Mouse (Mus musculus) layer of hippocampus, postnatal 25 days (tissue): ENCODE measurements around the gene Snx12. TPM values are rescaled to one million over a fixed set of nuclear protein-coding genes. Genes with fewer than 3 reads are reported as not detected.

ENCODE experiments used
- DNase-seq, 2 experiments: peaks; one replicate each; pipeline ENCODE4 v3.0.0; 2022; ENCODE audit warnings: mixed read lengths in 2 of 2, low spot score in 1 of 2; ENCODE audit errors: extremely low spot score in 1 of 2
- total RNA-seq, 2 experiments: library from RNA; stranded (reverse); gene quantifications; 2 replicates each; pipeline ENCODE4 v1.2.3; 2021

Snx12 gene
- total RNA-seq: 10 to 100 TPM; 72.9 to 83.2 TPM

DNA sequence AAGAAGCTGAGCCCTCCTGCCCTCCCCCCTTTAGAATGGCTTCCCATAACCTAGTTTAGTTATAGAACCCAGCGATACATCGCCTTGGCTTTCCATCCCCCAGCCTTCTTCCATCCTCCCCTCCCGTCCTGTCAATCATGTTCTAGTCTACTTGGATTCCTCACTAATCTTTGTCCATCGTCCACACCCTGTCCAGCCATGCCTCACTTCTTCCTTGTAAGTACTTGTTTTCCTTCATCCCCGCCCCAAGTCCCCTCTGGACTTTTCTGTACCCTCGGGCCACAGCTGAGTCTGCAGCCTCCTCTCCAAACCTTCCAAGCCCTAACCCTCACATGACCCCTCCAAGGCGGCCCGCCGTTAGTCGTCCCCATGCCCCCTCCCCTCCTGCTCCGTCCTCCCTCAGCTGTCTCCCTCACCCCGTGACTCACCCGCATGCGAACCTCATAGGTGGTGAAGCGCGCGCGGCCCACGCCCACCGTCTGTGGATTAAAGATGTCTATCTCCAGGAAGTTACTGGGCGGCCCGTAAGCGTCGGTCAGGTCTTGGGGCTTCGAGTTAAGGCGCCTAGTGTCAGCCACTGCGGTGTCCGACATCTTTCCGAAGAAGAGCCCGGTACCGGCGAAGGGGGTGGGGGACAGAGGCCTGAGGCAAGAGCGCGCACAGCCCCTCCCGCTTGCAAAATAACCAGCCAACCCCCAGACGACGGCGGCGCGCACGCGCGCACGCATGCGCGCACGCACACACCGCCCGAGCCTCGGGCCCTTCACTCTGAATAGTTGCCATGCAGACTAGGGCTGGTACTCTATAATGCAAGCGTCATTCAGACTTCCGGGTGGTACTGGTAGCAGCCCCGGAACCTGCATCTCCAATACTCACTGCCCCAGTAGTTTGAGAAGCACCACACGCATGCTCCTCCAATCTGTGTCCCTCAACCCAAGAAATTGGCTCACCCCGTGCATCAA is at the start of gene Snx12:
TSS of gene Snx12 (minus strand) at position 730 of the 962 bp plus-strand sequence.
- DNase-seq: peak; percentile 66 to 72

GRCm38 (mm10) chrX:101268755-101269124 is 46.4 kb upstream of the Snx12 start, which contains the start of gene Gm20489:
Gm20489 (minus strand) TSS chrX:101269023.
- DNase-seq: no peak

DNA sequence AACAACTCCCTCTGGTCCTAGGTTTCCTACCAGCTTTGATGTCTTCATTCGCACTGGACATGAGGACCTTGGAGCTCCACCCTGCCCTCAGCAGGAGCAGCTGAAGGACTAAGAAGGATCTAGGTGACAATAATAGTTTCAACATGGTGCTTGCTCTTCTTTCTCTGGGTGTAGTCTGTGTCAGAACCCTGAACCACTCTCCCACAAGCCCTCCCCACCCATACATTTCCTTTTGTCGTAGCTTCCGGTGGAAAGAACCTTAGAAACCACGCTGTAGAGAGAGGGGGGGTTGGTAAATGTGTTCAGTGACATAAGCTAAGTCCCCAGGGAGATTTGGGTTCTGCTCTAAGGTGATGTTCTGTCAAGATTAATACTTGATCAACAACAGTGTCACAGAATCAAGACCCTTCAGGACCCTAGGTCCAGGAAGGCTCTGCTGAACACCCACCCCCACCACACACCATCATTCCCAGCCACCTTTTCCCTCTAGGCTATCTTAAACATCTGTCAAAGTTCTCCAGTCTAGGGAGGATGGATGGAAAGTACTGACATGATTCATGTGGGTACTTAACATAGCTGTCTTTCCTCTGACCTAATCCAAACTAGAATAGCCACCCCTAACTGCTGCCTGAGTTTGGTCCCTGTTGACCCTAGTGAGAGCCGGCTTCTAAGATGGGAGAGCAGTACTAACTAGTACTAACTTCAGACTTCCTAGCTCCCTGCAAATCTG is 45.8 kb upstream of the Snx12 start, which contains the start of gene Il2rg:
TSS of gene Il2rg (minus strand) at position 231 of the 730 bp plus-strand sequence.
- no peak for DNase-seq

GRCm38 (mm10) chrX:101266631-101267030 is 44.3 kb upstream of the Snx12 start:
- no peak for DNase-seq

DNA sequence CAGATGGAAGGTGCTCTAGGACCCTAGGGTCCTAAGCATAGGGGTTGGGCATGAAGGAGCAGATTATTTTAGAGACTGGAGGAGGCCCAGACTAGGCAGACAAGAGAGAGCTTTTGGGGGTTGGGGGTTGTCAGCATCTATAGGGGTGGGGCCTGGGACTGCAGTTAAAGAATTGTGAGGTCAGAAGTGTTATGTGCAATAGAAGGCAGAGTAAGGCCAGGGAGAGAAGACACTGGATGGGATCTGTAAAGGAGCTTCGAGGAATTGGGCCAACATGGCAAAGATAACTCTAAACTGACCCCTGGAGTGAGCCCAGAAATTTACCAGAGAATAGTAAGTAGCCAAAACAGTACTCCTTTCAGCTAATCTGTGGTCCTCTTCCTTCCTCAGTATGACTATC is 41.5 kb upstream of the Snx12 start, which contains the start of gene Gm614:
TSS of gene Gm614 (minus strand) at position 101 of the 400 bp plus-strand sequence.
- DNase-seq: no peak

DNA sequence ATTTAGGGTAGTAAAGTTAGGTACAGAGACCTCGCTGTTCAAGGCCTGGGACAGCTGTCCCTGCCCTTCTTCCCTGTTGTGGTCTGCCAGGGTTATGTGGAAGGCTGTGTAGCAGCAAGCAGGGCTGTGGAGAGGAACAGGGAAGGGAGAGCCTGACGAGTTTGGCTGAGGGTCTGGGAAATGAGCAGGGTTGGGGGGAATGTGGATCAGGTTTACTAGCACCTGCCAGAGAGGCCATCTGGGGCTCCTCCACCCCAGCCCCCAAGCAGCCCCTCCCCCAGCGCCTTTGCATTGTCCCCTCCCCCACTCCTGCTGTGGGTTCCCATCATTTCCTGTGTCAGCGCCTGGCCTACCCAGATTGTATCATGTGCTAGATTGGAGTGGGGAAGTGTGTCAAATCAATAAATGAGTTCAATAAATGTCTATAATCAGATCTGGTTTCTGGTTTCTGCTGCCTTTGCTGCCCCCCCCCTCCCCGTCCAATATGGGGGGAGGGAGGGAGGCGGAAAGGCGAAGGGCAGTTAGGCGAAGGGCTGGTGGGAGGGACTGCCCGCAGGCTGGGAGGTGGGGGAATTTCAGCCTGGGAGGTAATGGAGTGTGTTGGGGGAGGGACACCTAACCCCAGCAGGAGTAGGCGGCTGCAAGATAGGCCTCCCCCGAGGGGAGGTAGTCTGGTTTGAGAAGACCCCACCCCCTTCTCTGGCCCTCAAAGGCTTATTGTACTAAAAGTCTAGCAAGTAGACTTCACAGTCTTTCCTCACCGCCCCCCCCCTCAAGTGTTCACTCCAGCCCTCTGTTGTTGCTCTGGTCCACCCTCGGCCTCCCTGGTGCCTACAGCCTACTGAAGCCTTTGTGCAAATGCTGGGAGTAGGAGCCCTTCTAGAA is 38.3 kb upstream of the Snx12 start:
- no peak for DNase-seq

DNA sequence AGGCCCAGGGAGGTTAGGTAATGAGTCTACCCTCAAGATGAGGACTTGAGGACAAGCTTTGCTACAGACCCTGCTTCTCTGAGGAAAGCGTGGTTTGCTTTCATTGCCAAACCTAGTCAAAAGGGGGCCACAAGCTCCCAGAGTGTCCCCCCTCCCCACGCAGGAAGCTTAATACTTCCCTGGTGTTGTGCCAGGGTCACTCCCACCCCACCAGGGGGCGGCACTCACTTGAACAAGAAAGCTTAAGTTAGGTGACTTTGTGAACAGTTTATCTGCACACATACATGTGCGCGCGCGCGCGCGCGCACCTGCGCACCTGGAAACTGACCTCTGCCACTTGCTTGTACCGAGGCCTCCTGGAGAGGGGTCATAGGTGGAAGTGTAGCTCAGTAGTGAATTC is 34.2 kb upstream of the Snx12 start:
- no peak for DNase-seq

GRCm38 (mm10) chrX:101254740-101255139 is 32.4 kb upstream of the Snx12 start:
- DNase-seq: no peak

DNA sequence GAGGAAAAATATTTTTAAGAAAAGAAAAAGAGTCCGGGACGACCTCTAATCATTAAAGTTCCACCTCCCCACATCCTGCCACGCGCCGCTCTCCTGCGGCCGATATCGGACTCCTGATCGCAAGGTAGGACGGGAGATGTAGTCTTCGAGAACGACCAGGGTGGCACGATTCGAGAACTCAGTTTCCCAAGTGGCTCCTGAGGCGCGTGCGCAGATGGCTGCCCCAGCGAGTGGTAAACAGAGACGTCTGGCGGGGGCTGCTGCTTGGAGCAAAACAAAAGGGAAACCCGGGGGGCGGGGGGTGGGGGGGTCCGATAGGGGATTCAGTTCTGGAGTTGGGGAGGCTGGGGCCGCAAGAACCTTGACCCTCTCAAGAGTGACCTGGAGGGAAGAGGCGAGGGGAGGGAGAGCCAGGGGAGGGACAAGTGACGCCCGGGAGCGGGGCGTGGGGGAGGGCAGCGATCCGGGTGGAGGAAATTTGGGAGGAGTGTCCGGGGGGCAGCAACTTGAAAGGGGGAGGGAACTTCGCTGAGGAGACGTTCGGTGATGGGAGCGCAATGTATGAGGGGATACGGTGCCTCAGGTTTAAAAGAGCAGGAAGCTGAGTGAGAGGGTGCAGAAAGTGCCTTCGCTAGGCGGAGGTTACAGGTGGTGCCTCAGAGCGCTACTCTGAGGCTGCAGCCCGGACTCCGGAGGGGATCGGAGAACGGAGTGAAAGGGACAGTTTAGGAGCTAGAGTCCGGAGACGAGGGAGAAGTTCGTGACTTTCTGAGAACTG is 31.8 kb upstream of the Snx12 start, which contains the start of gene Foxo4:
TSS of gene Foxo4 (plus strand) at position 577 of the 778 bp plus-strand sequence.
- DNase-seq: peak; percentile 49 to 69

DNA sequence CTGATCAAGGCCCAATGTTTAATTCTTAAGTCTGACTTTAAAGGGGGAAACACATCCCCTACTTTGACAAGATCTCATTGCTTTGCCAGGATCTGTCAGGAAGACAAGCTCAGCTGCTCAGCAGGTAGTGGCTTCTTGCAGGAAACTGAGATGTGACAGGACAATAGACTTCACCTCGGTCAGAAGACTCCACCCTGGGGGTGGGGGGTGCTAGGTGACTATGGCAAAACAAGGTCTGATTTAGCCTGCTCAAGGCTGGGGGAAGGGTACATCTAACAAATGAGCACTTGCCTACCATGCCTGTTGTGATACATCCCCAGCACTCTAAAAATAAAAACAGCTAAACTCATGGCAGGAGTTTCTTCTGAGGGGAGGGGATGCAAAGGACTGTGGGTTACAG is 22.6 kb upstream of the Snx12 start:
- DNase-seq: no peak

DNA sequence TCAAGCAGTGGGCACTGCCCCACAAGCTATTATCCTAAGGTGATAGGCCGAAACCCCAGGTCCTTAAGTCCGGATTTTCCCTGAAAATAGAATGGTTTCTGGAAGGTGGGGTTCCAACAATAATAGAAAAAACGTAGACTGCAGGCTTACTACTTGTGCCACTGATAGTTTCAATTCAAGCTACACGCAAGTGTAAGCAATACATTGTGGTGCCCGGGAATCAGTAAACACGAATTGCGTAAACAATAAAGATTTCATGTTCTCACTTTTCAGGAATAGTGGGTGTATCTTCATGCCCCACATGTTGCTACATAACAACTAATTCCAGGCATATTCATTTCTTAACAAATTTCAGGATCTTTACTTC is 416 bp upstream of the Snx12 start:
- DNase-seq: no peak

DNA sequence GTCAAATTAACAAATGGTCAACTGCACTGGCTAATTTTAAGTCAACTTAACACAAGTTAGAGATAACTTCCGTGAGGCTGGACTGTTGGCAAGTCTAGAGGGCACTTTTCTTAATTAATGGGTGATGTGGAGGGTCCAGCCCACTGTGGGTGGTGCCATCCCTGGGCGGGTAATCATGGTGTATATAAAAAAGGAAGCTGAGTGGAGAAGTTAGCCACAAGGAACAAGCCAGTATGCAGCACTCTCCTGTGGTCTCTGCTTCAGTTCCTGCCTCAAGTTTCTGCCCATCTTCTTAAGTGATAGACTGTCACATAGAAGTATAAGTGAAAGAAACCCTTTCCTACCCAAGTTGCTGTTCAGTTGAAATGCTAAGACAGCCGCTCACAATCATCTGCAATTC is 33.1 kb downstream of the Snx12 start:
- DNase-seq: no peak

DNA sequence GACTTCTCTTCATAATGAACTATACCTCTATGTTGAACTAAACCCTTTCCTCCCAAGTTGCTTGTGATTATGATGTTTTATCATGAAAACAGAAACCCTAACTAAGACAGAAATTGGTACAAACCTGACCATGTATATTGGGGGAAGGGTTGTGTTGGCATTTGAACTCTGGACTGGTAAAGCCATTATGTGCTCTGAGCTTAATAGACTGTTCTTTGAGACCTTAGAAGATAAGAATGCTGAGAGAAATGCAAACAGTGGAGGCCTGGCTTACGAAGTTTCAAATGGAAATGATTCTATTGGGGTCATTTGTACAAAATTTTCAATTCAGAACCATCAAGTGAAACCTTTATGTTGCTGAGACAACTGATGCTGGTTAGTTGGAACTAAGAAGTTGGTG is 34.7 kb downstream of the Snx12 start:
- DNase-seq: no peak

DNA sequence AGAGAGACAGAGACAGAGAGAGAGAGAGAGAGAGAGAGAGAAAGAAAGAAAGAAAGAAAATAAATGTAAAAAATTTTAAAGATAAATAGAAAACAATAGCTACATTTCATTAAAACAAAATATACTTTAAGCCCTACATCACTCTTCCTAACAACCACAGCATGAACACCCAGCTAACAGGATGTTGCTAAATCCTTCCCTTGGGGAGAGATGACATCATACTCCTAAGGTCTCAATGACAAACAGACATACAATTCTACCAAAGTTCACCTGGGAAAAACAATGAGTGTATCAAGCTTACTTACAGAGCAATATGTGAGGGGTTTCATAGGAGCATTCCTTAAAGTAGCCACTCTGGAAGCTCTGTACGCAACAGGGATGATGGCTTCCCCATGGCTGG is 49.0 kb downstream of the Snx12 start:
- no peak for DNase-seq

GRCm38 (mm10) chrX:101168425-101168824 is 53.9 kb downstream of the Snx12 start:
- no peak for DNase-seq

DNA sequence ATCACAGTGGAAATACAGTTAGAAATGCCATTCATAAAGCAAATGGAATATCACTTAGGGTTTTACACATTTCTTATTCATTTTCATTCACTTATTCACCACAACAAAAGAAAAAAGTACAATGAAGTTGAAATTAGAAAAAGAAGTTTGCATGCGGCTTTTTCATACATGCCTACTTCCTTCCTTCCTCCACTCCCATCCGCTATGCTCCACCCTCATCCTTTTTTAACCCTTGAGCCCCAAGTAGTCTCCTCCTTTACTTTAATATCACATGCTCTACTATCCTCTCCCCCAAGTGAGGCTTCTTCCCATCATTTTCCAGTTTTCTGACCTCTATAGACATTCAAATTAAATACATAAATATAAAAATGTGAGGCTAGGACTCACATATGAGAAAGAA is 58.6 kb downstream of the Snx12 start:
- DNase-seq: no peak

- DNase-seq: no peak
Observed at GRCm38 (mm10) chrX:101163278-101163677, 59.1 kb downstream of the Snx12 start.

DNA sequence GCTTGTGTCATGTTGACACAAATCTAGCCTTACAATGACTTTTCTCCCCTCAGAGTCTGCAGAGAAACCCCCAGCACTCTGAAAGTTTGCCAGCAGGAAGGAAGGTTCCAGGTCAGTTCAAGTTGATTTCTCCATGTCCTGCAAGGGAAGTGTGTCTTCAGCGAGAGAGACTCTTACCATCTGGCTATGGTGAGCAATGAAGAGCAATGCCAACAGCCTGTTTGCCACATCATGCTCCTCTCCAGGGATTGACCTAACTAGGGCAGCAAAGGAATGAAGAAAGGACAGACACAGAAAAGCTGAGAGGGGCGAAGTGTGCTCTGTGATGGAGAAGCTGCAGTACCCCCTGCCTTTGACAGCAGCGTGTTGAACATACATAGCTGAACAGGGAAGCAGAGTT is 59.8 kb downstream of the Snx12 start:
- DNase-seq: no peak

DNA sequence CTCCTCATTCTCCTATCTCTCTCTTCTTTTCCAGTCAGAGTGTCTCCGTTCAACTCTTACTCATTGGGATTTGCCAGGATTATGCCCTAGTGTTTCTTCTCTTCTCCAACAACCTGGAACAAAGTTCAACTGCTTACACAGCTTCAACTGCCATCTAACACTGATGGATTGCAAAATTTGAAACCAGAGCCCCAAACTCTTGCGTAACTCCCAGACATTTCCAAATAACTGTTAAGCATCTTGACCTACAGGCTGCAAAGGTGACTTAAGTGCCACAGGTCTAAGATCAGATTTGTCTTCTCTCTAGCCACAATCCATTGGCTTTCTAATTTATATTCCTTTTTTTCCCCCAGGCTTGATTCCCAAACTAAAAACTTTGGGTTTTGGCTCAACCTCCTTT is 64.9 kb downstream of the Snx12 start:
- no peak for DNase-seq

GRCm38 (mm10) chrX:101156369-101156768 is 66.0 kb downstream of the Snx12 start:
- DNase-seq: no peak
